Mouse (Mus musculus): ENCODE results near the gene Pfkfb1. TPM values are rescaled to one million over a fixed set of nuclear protein-coding genes. Genes with fewer than 3 reads are reported as not detected.

Gene Pfkfb1
- polyA plus RNA-seq (2017; shearing (Covaris generic)): 1 to 10 TPM; 3.2 to 3.8 TPM

DNA sequence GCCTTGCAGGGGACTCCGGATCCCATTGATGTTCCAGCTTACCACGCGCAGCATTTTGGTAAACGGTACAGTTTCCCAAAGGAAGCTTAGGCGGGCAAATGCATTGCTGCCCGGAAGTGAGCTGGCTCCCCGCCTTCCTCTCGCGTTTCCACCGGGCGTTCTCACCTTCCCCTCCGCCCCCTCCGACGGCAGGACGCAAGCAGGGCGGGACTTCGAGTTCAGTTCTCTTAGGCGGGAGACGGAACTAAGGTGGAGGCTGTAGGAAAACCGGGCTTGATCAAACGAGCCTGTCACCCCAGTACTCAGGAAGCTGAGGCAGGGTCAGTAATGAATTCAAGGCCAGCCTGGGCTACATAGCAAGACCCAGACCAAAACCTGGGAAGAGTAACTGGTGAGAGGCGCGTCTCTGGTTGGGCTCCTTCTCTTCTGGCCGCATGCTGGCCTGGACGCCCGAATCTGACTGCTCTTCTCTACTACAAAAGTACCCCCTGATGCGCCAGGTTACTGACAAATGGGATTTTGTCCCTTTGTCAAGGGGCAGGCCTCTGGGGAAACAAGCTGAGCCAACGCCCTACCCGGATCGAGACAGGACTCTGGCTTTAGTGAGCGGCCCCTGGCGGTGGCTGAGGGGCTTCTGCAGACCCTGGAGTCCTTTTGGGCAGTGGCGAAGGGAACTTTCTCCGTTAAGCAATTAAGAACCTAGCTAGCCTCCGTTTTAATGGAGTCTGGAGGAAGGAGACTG, at the start of gene Pfkfb1:
TSS of gene Pfkfb1 (plus strand) at position 207 of the 742 bp plus-strand sequence.

DNA sequence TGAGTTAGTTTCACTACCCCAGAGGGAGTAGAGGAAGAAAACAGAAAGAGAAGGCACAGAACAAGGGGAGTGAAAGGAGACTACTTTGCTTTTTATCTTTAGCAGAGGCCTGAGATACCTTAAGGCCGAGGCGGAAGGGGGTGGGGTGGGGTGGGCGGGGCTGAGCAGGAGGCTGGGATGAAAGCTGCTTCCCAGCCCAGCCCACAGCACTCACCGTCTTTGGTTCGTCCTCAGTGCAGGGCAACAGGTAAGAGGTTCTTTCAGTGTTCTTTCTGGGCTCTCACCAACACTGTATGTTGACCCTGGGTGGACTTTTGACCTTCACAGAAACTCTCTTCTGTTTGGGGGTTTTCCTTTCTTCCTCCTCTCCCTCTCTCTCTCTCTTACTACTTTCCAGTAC, 40.8 kb upstream of the Pfkfb1 start, which contains the start of gene Alas2:
TSS of gene Alas2 (plus strand) at position 137 of the 400 bp plus-strand sequence.

GRCm38 (mm10) chrX:150589696-150590095, 1.7 kb downstream of the Pfkfb1 start, which contains the start of gene Apex2:
Gene Apex2 (minus strand): TSS chrX:150589868.

DNA sequence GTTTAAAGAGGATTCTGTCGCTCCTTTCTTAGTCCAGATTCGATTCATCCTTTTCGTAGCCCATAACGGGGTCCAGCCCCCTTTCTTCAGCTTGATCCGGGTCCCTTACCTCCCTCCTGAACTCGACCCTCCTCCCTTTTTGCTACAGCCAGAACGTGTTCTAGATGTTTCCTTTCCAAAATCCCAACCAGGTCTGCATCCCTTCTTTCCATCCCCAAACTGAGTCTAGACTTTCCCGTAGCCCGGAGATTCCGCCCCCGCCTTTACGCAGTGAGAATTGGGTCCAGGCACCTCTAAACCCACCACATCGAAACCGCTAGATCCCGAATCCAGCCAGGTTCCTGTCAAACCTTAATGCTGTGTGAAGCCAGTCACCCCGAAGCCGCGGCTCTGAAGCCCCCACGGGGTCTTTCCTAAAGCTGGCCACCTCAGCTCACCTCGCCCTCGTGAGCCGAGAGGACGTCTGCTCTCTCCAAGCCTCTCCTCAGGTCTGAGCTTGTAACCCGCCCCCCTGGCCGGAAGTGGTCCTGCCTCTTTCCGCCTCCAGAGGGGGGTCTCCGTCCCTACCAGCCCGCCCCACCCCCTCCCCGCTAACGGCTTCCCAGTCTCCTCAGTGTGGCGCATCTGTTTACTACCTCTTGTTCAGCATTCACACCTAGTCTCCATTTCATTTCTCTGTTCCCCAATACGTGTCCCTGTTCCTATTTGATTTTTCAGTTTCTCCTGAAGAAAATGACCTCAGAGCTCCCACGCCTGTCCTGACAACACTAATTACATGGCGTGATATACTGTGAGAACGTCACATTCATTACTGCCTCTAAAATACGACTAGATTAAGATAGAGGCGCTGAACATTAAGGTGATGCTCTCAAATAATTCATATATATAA, 69.1 kb downstream of the Pfkfb1 start, which contains the start of gene Tro:
TSS of gene Tro (minus strand) at position 676 of the 889 bp plus-strand sequence.

Other genes with a start within 250 kb of the Pfkfb1 start
- gene Tmem29, start 129.1 kb upstream of the Pfkfb1 start, polyA plus RNA-seq (2017; shearing (Covaris generic)): 10 to 100 TPM in 1 of 2 experiments, 1 to 10 TPM in 1; 5.9 to 11.3 TPM
- gene Alas2, start 40.9 kb upstream of the Pfkfb1 start, polyA plus RNA-seq (2017; shearing (Covaris generic)): 1 to 10 TPM; 4.2 to 5.1 TPM
- gene Apex2, start 1.6 kb downstream of the Pfkfb1 start, polyA plus RNA-seq (2017; shearing (Covaris generic)): 10 to 100 TPM; 13.8 to 22.5 TPM
- not detected for gene Tro, start 69.4 kb downstream of the Pfkfb1 start, polyA plus RNA-seq (2017; shearing (Covaris generic))
- 10 to 100 TPM; 11.8 to 16.3 TPM for gene Maged2, start 226.1 kb downstream of the Pfkfb1 start, polyA plus RNA-seq (2017; shearing (Covaris generic))

All from activated CD4-positive, CD25-positive, alpha-beta regulatory T cell (primary cell).